Mouse (Mus musculus): ENCODE measurements around the gene Cldn22. TPM values are rescaled to one million over a fixed set of nuclear protein-coding genes. Genes with fewer than 3 reads are reported as not detected.

Cldn22 gene
- polyA plus RNA-seq, 1 experiment from 2014 or later: not detected

Other genes starting within 250 kb of the Cldn22 start
- 8.0 and 13.7 TPM in 2 replicates for gene Ing2, start 148.9 kb upstream of the Cldn22 start, polyA plus RNA-seq (2016; fragmentation: Nextera tagmentation; extraction: Ambion mirVana)
- gene Cdkn2aip, start 110.5 kb upstream of the Cldn22 start, polyA plus RNA-seq (2016; fragmentation: Nextera tagmentation; extraction: Ambion mirVana): 17.3 and 18.4 TPM in 2 replicates
- gene Cldn24, start 2.3 kb upstream of the Cldn22 start, polyA plus RNA-seq (2016; fragmentation: Nextera tagmentation; extraction: Ambion mirVana): not detected in 2 replicates
- gene Wwc2, start 166.4 kb downstream of the Cldn22 start, polyA plus RNA-seq (2016; fragmentation: Nextera tagmentation; extraction: Ambion mirVana): 16.7 and 19.2 TPM in 2 replicates